Mouse (Mus musculus): ENCODE data around the gene Atp5c1. TPM values are rescaled to one million over a fixed set of nuclear protein-coding genes. Genes with fewer than 3 reads are reported as not detected.
A peak's percentile ranks its signal among the peaks of the same experiment; 100 is the strongest.

Gene Atp5c1
- polyA plus RNA-seq, 1 experiment from 2014 or later: 575 TPM

GRCm38 (mm10) chr2:10087256-10087850, 7.0 kb upstream of the Atp5c1 start:
- no peak for ATAC-seq (ENCODE audit: low read depth)
- Histone ChIP-seq H3K27ac (replicated peaks) (no peak overlapping the region), H3K4me3 (no peak overlapping the region), H3K36me3 (peaks cover 62% of the 10 kb centered on the region), H3K4me2 (no peak overlapping the region), H3K4me1 (replicated peaks) (peaks cover 15% of the 10 kb centered on the region; the same call in 1 of the 2 replicates), H3K9me3 (no peaks in the 10 kb centered on the region), H3K27me3 (no peaks in the 10 kb centered on the region), H3K9ac (no peak overlapping the region)
- WGBS: 88% methylated on average over 8 of the region's 8 CpGs

GRCm38 (mm10) chr2:10082737-10083136, 2.4 kb upstream of the Atp5c1 start:
- H3K9ac ChIP-seq: no peak overlapping the region
- no peaks in the 10 kb centered on the region for H3K27me3 ChIP-seq
- peaks cover 42% of the 10 kb centered on the region for H3K4me1 ChIP-seq (replicated peaks)
- ATAC-seq (ENCODE audit: low read depth): no peak
- 65% methylated on average over 1 of the region's 1 CpGs for WGBS
- no peak overlapping the region for H3K27ac ChIP-seq (replicated peaks)
- H3K4me3 ChIP-seq: no peak overlapping the region
- no peak overlapping the region for H3K4me2 ChIP-seq
- H3K9me3 ChIP-seq: no peaks in the 10 kb centered on the region
- peaks cover 25% of the 10 kb centered on the region for H3K36me3 ChIP-seq

DNA sequence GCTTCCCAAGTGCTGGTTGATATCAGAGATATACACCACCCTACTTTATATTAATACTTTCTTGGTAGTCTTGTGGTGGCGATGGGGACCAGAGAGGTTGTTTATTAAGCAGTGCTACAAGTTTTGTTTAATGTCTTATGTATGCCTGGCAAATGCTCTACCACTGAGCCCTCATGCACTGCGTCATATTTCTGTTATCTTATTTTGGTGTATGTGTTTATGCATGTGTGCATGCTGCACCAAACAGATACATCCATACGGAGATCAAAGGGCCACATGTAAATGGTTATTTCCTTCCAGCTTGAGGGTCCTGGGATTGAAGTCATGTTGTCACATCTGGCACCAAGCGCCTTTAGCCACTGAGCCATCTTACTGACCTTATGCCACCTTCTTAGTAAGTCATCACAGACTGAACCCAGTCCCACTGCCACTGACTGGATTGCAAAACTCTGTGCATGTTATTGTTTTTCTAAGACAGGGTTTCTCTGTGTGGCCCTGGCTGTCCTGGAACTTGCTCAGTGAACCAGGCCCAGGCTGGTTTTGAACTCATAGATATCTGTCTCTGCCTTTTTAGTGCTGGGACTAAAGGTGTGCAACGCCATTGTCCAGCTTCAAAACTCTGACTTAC, 1.3 kb upstream of the Atp5c1 start:
- no peak overlapping the region for H3K27ac ChIP-seq (replicated peaks)
- WGBS: 85% methylated on average over 5 of the region's 5 CpGs
- no peaks in the 10 kb centered on the region for H3K9me3 ChIP-seq
- H3K4me2 ChIP-seq: peak overlapping the region; percentile 80
- ATAC-seq (ENCODE audit: low read depth): no peak
- H3K36me3 ChIP-seq: peaks cover 15% of the 10 kb centered on the region
- H3K4me1 ChIP-seq (replicated peaks): peaks cover 52% of the 10 kb centered on the region
- no peaks in the 10 kb centered on the region for H3K27me3 ChIP-seq
- H3K4me3 ChIP-seq: peak overlapping the region; percentile 90
- peak overlapping the region; percentile 82 for H3K9ac ChIP-seq

DNA sequence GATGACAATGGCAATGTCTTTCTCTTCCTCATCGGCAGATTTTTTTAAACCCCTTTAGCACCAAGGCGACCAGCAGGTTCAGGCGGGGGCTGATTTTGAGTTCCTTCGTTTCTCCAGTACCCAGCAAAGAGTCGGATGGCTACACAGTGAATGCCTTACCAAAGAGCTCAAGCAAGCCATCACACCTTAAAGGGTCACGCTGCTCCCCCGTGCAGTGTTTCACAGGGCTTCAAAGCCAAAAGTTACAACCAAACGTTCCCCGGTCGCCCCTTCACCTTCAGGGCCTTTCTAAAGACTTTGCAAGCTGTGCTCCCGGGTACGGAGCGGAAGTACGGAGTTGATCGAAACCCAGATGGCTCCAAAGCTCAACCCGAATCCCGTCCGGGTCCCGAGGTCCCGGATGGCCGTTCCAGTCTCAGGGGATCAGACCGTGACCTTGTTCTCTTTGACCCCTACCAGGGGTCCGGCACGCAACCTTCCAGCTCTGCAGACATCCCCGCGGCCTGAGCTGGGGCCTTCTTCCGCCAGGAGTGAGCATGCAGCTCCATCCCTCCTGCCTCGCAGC, 483 bp downstream of the Atp5c1 start:
- H3K4me2 ChIP-seq: peak overlapping the region; percentile 67
- under 1% methylated on average over 28 of the region's 28 CpGs for WGBS
- H3K9ac ChIP-seq: peak overlapping the region; percentile 97
- peak overlapping the region; percentile 90 for H3K4me3 ChIP-seq
- no peaks in the 10 kb centered on the region for H3K9me3 ChIP-seq
- ATAC-seq (ENCODE audit: low read depth): no peak; the same call in 1 of the 2 replicates
- no peaks in the 10 kb centered on the region for H3K27me3 ChIP-seq
- H3K36me3 ChIP-seq: peaks cover 4% of the 10 kb centered on the region; the same call in 1 of the 2 replicates
- H3K27ac ChIP-seq (replicated peaks): peak overlapping the region; percentile 97
- peaks cover 49% of the 10 kb centered on the region for H3K4me1 ChIP-seq (replicated peaks)

GRCm38 (mm10) chr2:10076675-10077074, 3.6 kb downstream of the Atp5c1 start:
- Histone ChIP-seq H3K9me3 (no peaks in the 10 kb centered on the region), H3K27me3 (no peaks in the 10 kb centered on the region), H3K4me2 (no peak overlapping the region), H3K36me3 (peaks cover 16% of the 10 kb centered on the region), H3K27ac (replicated peaks) (no peak overlapping the region), H3K4me1 (replicated peaks) (peaks cover 39% of the 10 kb centered on the region), H3K4me3 (no peak overlapping the region), H3K9ac (no peak overlapping the region)
- 86% methylated on average over 8 of the region's 8 CpGs for WGBS
- no peak for ATAC-seq (ENCODE audit: low read depth)

GRCm38 (mm10) chr2:10074470-10074869, 5.8 kb downstream of the Atp5c1 start:
- Histone ChIP-seq H3K36me3 (peaks cover 17% of the 10 kb centered on the region), H3K4me1 (replicated peaks) (peaks cover 33% of the 10 kb centered on the region), H3K27ac (replicated peaks) (no peak overlapping the region), H3K4me3 (no peak overlapping the region), H3K9ac (no peak overlapping the region), H3K9me3 (no peaks in the 10 kb centered on the region), H3K27me3 (no peaks in the 10 kb centered on the region), H3K4me2 (no peak overlapping the region)
- no peak for ATAC-seq (ENCODE audit: low read depth)
- 82% methylated on average over 7 of the region's 7 CpGs for whole genome bisulfite sequencing

GRCm38 (mm10) chr2:10071751-10072150, 8.6 kb downstream of the Atp5c1 start:
- Histone ChIP-seq H3K36me3 (peaks cover 36% of the 10 kb centered on the region), H3K9ac (no peak overlapping the region), H3K27ac (replicated peaks) (no peak overlapping the region), H3K4me2 (no peak overlapping the region), H3K4me3 (no peak overlapping the region), H3K27me3 (no peaks in the 10 kb centered on the region), H3K4me1 (replicated peaks) (peaks cover 8% of the 10 kb centered on the region), H3K9me3 (no peaks in the 10 kb centered on the region)
- no peak for ATAC-seq (ENCODE audit: low read depth)
- 66% methylated on average over 7 of the region's 7 CpGs for WGBS

- Histone ChIP-seq H3K4me1 (replicated peaks) (no peaks in the 10 kb centered on the region), H3K4me2 (no peak overlapping the region), H3K27me3 (no peaks in the 10 kb centered on the region), H3K36me3 (peaks cover 90% of the 10 kb centered on the region), H3K27ac (replicated peaks) (no peak overlapping the region), H3K9ac (no peak overlapping the region), H3K4me3 (no peak overlapping the region), H3K9me3 (no peaks in the 10 kb centered on the region)
- no peak for ATAC-seq (ENCODE audit: low read depth)
- WGBS: 88% methylated on average over 5 of the region's 5 CpGs
Observed at GRCm38 (mm10) chr2:10058836-10059235, 21.5 kb downstream of the Atp5c1 start.

GRCm38 (mm10) chr2:10051996-10052395, 28.3 kb downstream of the Atp5c1 start:
- H3K36me3 ChIP-seq: peaks cover 31% of the 10 kb centered on the region
- WGBS: 95% methylated on average over 1 of the region's 1 CpGs
- ATAC-seq (ENCODE audit: low read depth): no peak
- H3K27ac ChIP-seq (replicated peaks): no peak overlapping the region
- peaks cover 17% of the 10 kb centered on the region for H3K4me1 ChIP-seq (replicated peaks)
- H3K9me3 ChIP-seq: no peaks in the 10 kb centered on the region
- H3K4me2 ChIP-seq: no peak overlapping the region
- H3K9ac ChIP-seq: no peak overlapping the region
- no peaks in the 10 kb centered on the region for H3K27me3 ChIP-seq
- no peak overlapping the region for H3K4me3 ChIP-seq

GRCm38 (mm10) chr2:10050878-10051277, 29.4 kb downstream of the Atp5c1 start:
- Histone ChIP-seq H3K4me1 (replicated peaks) (peaks cover 27% of the 10 kb centered on the region), H3K4me3 (no peak overlapping the region), H3K36me3 (peaks cover 22% of the 10 kb centered on the region), H3K27ac (replicated peaks) (no peak overlapping the region), H3K27me3 (no peaks in the 10 kb centered on the region), H3K9ac (no peak overlapping the region), H3K4me2 (no peak overlapping the region), H3K9me3 (no peaks in the 10 kb centered on the region)
- no peak for ATAC-seq (ENCODE audit: low read depth)
- 84% methylated on average over 3 of the region's 3 CpGs for WGBS

DNA sequence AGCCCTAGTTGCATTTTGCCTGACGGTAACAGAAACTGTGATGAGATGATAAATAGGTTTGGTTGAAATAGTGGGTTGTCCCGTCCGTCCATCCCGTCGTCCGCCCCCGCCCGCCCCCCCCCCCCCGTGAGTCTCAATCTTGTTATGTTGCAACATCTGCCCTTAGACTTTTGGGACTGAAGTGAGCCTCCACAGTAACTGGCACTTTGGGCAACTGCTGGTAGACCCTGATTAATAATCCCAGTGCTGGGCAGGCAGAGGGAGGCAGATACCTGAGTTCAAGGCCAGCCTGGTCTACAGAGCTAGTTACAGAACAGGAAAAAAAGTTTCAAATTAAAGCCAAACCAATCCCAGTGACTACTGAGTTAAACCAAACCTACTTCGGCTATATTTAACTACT, 30.9 kb downstream of the Atp5c1 start:
- peaks cover 8% of the 10 kb centered on the region for H3K36me3 ChIP-seq
- ATAC-seq (ENCODE audit: low read depth): no peak
- no peak overlapping the region for H3K27ac ChIP-seq (replicated peaks)
- 15% methylated on average over 10 of the region's 10 CpGs for WGBS
- H3K4me2 ChIP-seq: peak overlapping the region; percentile 74
- no peaks in the 10 kb centered on the region for H3K9me3 ChIP-seq
- peak overlapping the region; percentile 58 for H3K9ac ChIP-seq
- no peaks in the 10 kb centered on the region for H3K27me3 ChIP-seq
- H3K4me3 ChIP-seq: peak overlapping the region; percentile 99
- H3K4me1 ChIP-seq (replicated peaks): peaks cover 27% of the 10 kb centered on the region

DNA sequence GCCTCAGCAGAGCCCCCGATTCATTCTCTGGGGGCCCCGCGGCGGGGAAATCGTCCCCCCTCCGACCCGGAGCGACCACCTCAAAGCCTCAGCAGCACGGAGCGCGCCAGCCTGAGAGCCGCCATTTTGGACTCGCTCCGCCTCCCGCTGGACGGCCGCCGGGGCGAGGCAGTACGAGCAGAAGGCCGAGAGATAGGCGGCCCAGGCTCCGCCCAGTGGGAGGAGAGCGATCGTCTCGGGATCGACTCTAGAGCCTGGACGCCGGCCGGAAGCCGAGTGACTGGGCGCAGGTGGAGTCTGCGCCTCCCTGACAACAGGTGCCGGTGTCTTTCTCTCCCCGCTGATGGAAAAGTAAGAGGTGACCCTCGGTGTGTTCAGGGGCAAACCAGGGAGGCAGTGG, 31.8 kb downstream of the Atp5c1 start, which contains the start of gene Taf3:
Gene Taf3 (minus strand): TSS at position 136 of the 400 bp plus-strand sequence.
- peak within 1 kb of the TSS; percentile 94 for H3K4me2 ChIP-seq
- H3K27me3 ChIP-seq: no peaks in the 10 kb centered on the region
- H3K27ac ChIP-seq (replicated peaks): peak within 1 kb of the TSS; percentile 65; the same call in 1 of the 2 replicates
- H3K4me3 ChIP-seq: peak within 1 kb of the TSS; percentile 99
- peaks cover 27% of the 10 kb centered on the region for H3K4me1 ChIP-seq (replicated peaks)
- H3K36me3 ChIP-seq: no peaks in the 10 kb centered on the region
- no peaks in the 10 kb centered on the region for H3K9me3 ChIP-seq
- peak within 1 kb of the TSS; percentile 86 for H3K9ac ChIP-seq
- under 1% methylated on average over 36 of the region's 36 CpGs for WGBS
- peak; percentile 96 for ATAC-seq (ENCODE audit: low read depth)
